34 mouse cellular contexts compared by ENCODE assay signal in the genomic region with DNA sequence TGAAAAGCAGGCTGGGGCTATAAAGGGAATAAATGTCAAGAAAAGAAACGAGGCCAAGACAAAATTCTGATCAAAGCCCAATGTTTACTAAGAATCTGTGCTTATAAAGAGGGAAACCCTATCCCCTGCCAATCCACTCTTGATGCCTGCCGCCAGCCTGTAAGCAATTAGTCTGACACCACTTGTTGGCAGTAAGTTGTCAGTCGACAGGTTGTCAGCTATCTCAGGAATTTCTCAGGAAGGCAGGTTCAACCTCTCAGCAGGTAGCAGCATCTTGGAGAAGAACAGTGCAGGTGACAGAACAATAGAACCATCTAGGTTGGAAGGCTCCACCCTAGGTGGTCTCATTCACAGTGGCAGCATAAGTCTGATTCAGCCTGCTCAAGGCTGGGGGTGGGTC. TPM values are rescaled to one million over a fixed set of nuclear protein-coding genes. Genes with fewer than 3 reads are reported as not detected.
DNase-seq lines count a peak whose midpoint lies in the region; ATAC-seq and TF ChIP-seq lines count a peak whose summit lies in the region.
"Had no signal": no experiment of that assay in that cellular context is flagged by ENCODE, and none has a peak within 500 bp of the region (broad histone marks: within the 10 kb centered on the region; RNA-seq: fewer than 3 reads in every experiment).

No protein-coding gene starts in this region.

- no peaks in the 10 kb centered on the region for H3K36me3 ChIP-seq in forebrain, postnatal 0 days (ENCODE audit: insufficient read depth)
- H3K36me3 ChIP-seq in forebrain, embryonic 15.5 days, result no peaks in the 10 kb centered on the region
- H3K36me3 ChIP-seq: embryonic facial prominence, embryonic 12.5 days; hindbrain, embryonic 13.5 days had no signal

- DNase-seq in cerebellum, adult 18-20 months, result peak; percentile 4 to 7
- no peak for DNase-seq in cerebellum, adult 11 months
- peak; percentile 52 for DNase-seq in forebrain, postnatal 0 days
- DNase-seq in brain, adult 2 months (ENCODE audit: low read depth, low spot score), result peak; percentile 8
- no peak for DNase-seq in adrenal gland, postnatal 14 days
- no peak for DNase-seq in adrenal gland, adult (ENCODE audit: inconsistent age in 2 of 2, low spot score in 1 of 2)
- DNase-seq: adrenal gland, adult 2 months; embryo, embryonic 11 days; gastrocnemius, postnatal 25 days; heart, adult 18-20 months; heart, postnatal 4 days; kidney, adult 8-10 months; kidney, postnatal 10 days; liver; lung, adult 2 months; lung, postnatal 10 days; midbrain, embryonic 14.5 days had no signal

- WGBS in forebrain, postnatal 0 days, result 50% methylated on average over 3 of the region's 3 CpGs
- WGBS in forebrain, embryonic 15.5 days, result 48% methylated on average over 3 of the region's 3 CpGs

- H3K4me1 ChIP-seq in forebrain, postnatal 0 days (ENCODE audit: insufficient read depth), result no peaks in the 10 kb centered on the region
- H3K4me1 ChIP-seq in forebrain, embryonic 15.5 days, result no peaks in the 10 kb centered on the region
- H3K4me1 ChIP-seq: embryonic facial prominence, embryonic 12.5 days; hindbrain, embryonic 13.5 days had no signal

- ATAC-seq in forebrain, postnatal 0 days, result peak; percentile 65
- no peak for ATAC-seq in forebrain, embryonic 15.5 days (replicated peaks)
- ATAC-seq: intestine, embryonic 16.5 days; Patski had no signal

- H3K9ac ChIP-seq in forebrain, postnatal 0 days, result no peak overlapping the region
- no peak overlapping the region for H3K9ac ChIP-seq in forebrain, embryonic 15.5 days (replicated peaks)
- H3K9ac ChIP-seq: embryonic facial prominence, embryonic 12.5 days; hindbrain, embryonic 13.5 days; liver, embryonic 14.5 days had no signal

- no peak overlapping the region for H3K27ac ChIP-seq in forebrain, postnatal 0 days (ENCODE audit: low read depth, low read length)
- no peak overlapping the region for H3K27ac ChIP-seq in forebrain, embryonic 15.5 days (replicated peaks)
- H3K27ac ChIP-seq: embryonic facial prominence, embryonic 12.5 days; hindbrain, embryonic 13.5 days; liver, embryonic 14.5 days; macrophage had no signal

- TF ChIP-seq CTCF in forebrain, postnatal 0 days (IDR thresholded peaks at IDR 0.05; ENCODE audit: low read depth), result no peak

- H3K9me3 ChIP-seq in forebrain, postnatal 0 days (ENCODE audit: low read length), result no peaks in the 10 kb centered on the region
- no peaks in the 10 kb centered on the region for H3K9me3 ChIP-seq in forebrain, embryonic 15.5 days
- H3K9me3 ChIP-seq: embryonic facial prominence, embryonic 12.5 days; hindbrain, embryonic 13.5 days had no signal

- H3K4me2 ChIP-seq in forebrain, postnatal 0 days (ENCODE audit: low read depth), result no peak overlapping the region
- H3K4me2 ChIP-seq in forebrain, embryonic 15.5 days (replicated peaks), result no peak overlapping the region
- H3K4me2 ChIP-seq: embryonic facial prominence, embryonic 12.5 days; heart, embryonic 11.5 days; hindbrain, embryonic 13.5 days had no signal

- no peak overlapping the region for H3K4me3 ChIP-seq in forebrain, postnatal 0 days (ENCODE audit: low read depth, low read length)
- H3K4me3 ChIP-seq in forebrain, embryonic 15.5 days, result no peak overlapping the region
- H3K4me3 ChIP-seq: embryonic facial prominence, embryonic 12.5 days; hindbrain, embryonic 13.5 days had no signal

- H3K27me3 ChIP-seq in forebrain, postnatal 0 days (ENCODE audit: insufficient read depth, low read length), result no peaks in the 10 kb centered on the region
- no peaks in the 10 kb centered on the region for H3K27me3 ChIP-seq in forebrain, embryonic 15.5 days
- H3K27me3 ChIP-seq: embryonic facial prominence, embryonic 12.5 days; hindbrain, embryonic 13.5 days; Patski had no signal

RNA-seq across cellular contexts. Expression of gene Rdh19, which starts 20.6 kb away (rescaled TPM):
- total RNA-seq in forebrain, postnatal 0 days (2014; rRNA removed), result not detected in 2 replicates
- polyA plus RNA-seq in forebrain, postnatal 0 days (2015; fragmentation: Nextera tagmentation; extraction: Ambion mirVana), result not detected in 2 replicates
- not detected in 2 replicates for polyA plus RNA-seq in forebrain, embryonic 15.5 days (2015; fragmentation: Nextera tagmentation; extraction: Ambion mirVana)
- total RNA-seq in adrenal gland, postnatal 14 days (2021), result not detected in 2 replicates
- total RNA-seq: adrenal gland, adult 2 months; gastrocnemius, adult 18-20 months; gastrocnemius, postnatal 25 days; heart, adult 18-20 months; heart, postnatal 4 days; left cerebral cortex, postnatal 14 days; MEL; monocyte, adult 5-6 weeks had no signal
- polyA plus RNA-seq: adrenal gland, adult 2 months; embryonic facial prominence, embryonic 12.5 days; frontal cortex, adult 2 months; heart, embryonic 11.5 days; heart, embryonic 16.5 days; hindbrain, embryonic 13.5 days; intestine, embryonic 16.5 days; large intestine, adult 2 months; limb, embryonic 11.5 days; lung, adult 2 months; macrophage; midbrain, embryonic 14.5 days; neural tube, embryonic 14.5 days; Patski had no signal

RNA-seq across cellular contexts. Expression of gene Rdh16, which starts 28.2 kb away (rescaled TPM):
- 0.08 TPM in 1 of 2 replicates, not detected in the other for total RNA-seq in forebrain, postnatal 0 days (2014; rRNA removed)
- polyA plus RNA-seq in forebrain, postnatal 0 days (2015; fragmentation: Nextera tagmentation; extraction: Ambion mirVana), result 0.07 TPM in 1 of 2 replicates, not detected in the other
- polyA plus RNA-seq in forebrain, embryonic 15.5 days (2015; fragmentation: Nextera tagmentation; extraction: Ambion mirVana), result 0.08 TPM in 1 of 2 replicates, not detected in the other
- 0.64 and 1.7 TPM in 2 replicates for total RNA-seq in adrenal gland, postnatal 14 days (2021)
- total RNA-seq: gastrocnemius, postnatal 25 days; heart, postnatal 4 days; left cerebral cortex, postnatal 14 days; MEL; monocyte, adult 5-6 weeks had no signal
- polyA plus RNA-seq: embryonic facial prominence, embryonic 12.5 days; heart, embryonic 11.5 days; heart, embryonic 16.5 days; hindbrain, embryonic 13.5 days; intestine, embryonic 16.5 days; limb, embryonic 11.5 days; liver, embryonic 14.5 days; macrophage; neural tube, embryonic 14.5 days had no signal

RNA-seq across cellular contexts. Expression of gene Rdh16f2, which starts 37.2 kb away (rescaled TPM):
- total RNA-seq in forebrain, postnatal 0 days (2014; rRNA removed), result not detected in 2 replicates
- polyA plus RNA-seq in forebrain, postnatal 0 days (2015; fragmentation: Nextera tagmentation; extraction: Ambion mirVana), result not detected in 2 replicates
- polyA plus RNA-seq in forebrain, embryonic 15.5 days (2015; fragmentation: Nextera tagmentation; extraction: Ambion mirVana), result not detected in 2 replicates
- total RNA-seq in adrenal gland, postnatal 14 days (2021), result 1.4 TPM in 1 of 2 replicates, not detected in the other
- total RNA-seq: gastrocnemius, adult 18-20 months; gastrocnemius, postnatal 25 days; heart, adult 18-20 months; heart, postnatal 4 days; left cerebral cortex, postnatal 14 days; MEL; monocyte, adult 5-6 weeks had no signal
- polyA plus RNA-seq: adrenal gland, adult 2 months; embryonic facial prominence, embryonic 12.5 days; frontal cortex, adult 2 months; heart, embryonic 11.5 days; heart, embryonic 16.5 days; hindbrain, embryonic 13.5 days; limb, embryonic 11.5 days; lung, adult 2 months; macrophage; midbrain, embryonic 14.5 days; neural tube, embryonic 14.5 days; Patski had no signal

RNA-seq across cellular contexts. Expression of gene Rdh9, which starts 52.9 kb away (rescaled TPM):
- total RNA-seq in forebrain, postnatal 0 days (2014; rRNA removed), result 0.57 and 0.69 TPM in 2 replicates
- polyA plus RNA-seq in forebrain, postnatal 0 days (2015; fragmentation: Nextera tagmentation; extraction: Ambion mirVana), result 0.62 and 0.68 TPM in 2 replicates
- polyA plus RNA-seq in forebrain, embryonic 15.5 days (2015; fragmentation: Nextera tagmentation; extraction: Ambion mirVana), result 0.22 and 0.24 TPM in 2 replicates
- 1.5 and 21.4 TPM in 2 replicates for total RNA-seq in adrenal gland, postnatal 14 days (2021)
- total RNA-seq: gastrocnemius, adult 18-20 months; heart, adult 18-20 months; MEL had no signal
- polyA plus RNA-seq: heart, embryonic 11.5 days; intestine, embryonic 16.5 days; limb, embryonic 11.5 days; lung, adult 2 months; neural tube, embryonic 14.5 days; Patski had no signal

RNA-seq across cellular contexts. Expression of gene Rdh7, which starts 59.5 kb away (rescaled TPM):
- not detected in 2 replicates for total RNA-seq in forebrain, postnatal 0 days (2014; rRNA removed)
- not detected in 2 replicates for polyA plus RNA-seq in forebrain, postnatal 0 days (2015; fragmentation: Nextera tagmentation; extraction: Ambion mirVana)
- polyA plus RNA-seq in forebrain, embryonic 15.5 days (2015; fragmentation: Nextera tagmentation; extraction: Ambion mirVana), result not detected in 2 replicates
- total RNA-seq in adrenal gland, postnatal 14 days (2021), result 3.9 and 81.0 TPM in 2 replicates
- total RNA-seq: gastrocnemius, postnatal 25 days; heart, adult 18-20 months; heart, postnatal 4 days; left cerebral cortex, postnatal 14 days; MEL; monocyte, adult 5-6 weeks had no signal
- polyA plus RNA-seq: embryonic facial prominence, embryonic 12.5 days; frontal cortex, adult 2 months; heart, embryonic 11.5 days; heart, embryonic 16.5 days; hindbrain, embryonic 13.5 days; limb, embryonic 11.5 days; macrophage; midbrain, embryonic 14.5 days; neural tube, embryonic 14.5 days; Patski had no signal

Comparison
In these comparisons a context has a peak if more than half of its experiments do, and no peak if none do; other contexts are left out.
1. DNase-seq: peak in cerebellum, adult 18-20 months (2 of 2), forebrain, postnatal 0 days (single experiment) and brain, adult 2 months (single experiment); none in cerebellum, adult 11 months (single experiment), adrenal gland, postnatal 14 days (single experiment) and adrenal gland, adult (0 of 2).